ENCODE assay signal across 10 mouse cellular contexts in the genomic region with DNA sequence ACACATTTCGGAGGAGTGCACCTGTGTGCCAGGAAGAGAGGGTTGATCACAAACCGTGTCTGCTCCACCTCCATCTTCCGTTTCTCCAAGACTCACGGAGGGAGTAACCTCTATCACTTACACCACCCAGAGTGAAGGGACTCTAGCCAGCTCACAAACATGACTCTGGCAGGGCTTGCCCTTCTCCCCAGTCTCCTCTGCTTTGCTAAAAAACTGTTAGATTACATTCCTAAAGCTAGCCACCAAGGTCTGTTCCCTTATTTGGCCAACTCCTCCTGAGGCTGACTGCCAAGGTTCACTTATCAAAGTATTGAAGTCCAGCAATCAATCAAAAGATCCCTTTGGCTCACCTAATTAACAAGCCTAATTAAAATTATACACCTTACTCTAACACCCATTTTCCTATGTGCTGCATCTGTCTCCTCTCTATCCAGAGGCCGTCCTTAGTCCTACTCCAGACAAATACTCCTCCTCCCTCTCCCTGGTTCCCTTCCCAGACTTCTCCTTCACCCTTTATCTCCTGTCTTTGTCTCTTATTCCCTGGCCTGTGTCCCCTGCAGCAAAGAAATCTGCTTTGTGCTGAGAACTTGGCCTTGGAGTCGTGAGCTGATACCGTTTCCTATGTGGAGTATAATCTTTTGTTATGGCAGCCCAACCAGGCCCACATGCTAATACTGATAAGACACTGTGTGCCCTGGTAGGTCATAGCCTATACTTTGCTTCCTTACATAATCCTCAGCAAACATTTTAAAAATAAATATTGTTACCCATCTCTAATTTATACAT.
DNase-seq lines count a peak whose midpoint lies in the region; ATAC-seq and TF ChIP-seq lines count a peak whose summit lies in the region.
"Had no signal": no experiment of that assay in that cellular context is flagged by ENCODE, and none has a peak within 500 bp of the region (broad histone marks: within the 10 kb centered on the region; RNA-seq: fewer than 3 reads in every experiment).

No protein-coding gene starts in this region.

- no peak for TF ChIP-seq CTCF in left cerebral cortex, adult 2 months (IDR thresholded peaks at IDR 0.05)

- H3K27me3 ChIP-seq in heart, embryonic 11.5 days (ENCODE audit: control insufficient read depth, insufficient read depth, low read length), result no peaks in the 10 kb centered on the region
- H3K27me3 ChIP-seq: hindbrain, embryonic 15.5 days; limb, embryonic 12.5 days had no signal

- intact Hi-C loops in left cerebral cortex, adult 2 months (cut with DNase I), result loop anchor here (10.0 kb wide), 1 partner anchor 224 kb away; no protein-coding TSS in a partner anchor
- intact Hi-C loops in left cerebral cortex, postnatal 25 days (cut with DNase I), result no loop called here
- intact Hi-C loops in left cerebral cortex, postnatal 14 days (cut with DNase I), result loop anchor here (5.0 kb wide), 1 partner anchor 37 kb away; no protein-coding TSS in a partner anchor

- peak overlapping the region; percentile 32; the same call in 1 of the 2 replicates for H3K27ac ChIP-seq in left cerebral cortex, adult 2 months
- H3K27ac ChIP-seq in heart, embryonic 11.5 days (ENCODE audit: low read depth, low read length), result no peak overlapping the region
- H3K27ac ChIP-seq: hindbrain, embryonic 15.5 days; limb, embryonic 12.5 days had no signal

- H3K36me3 ChIP-seq in heart, embryonic 11.5 days (ENCODE audit: control insufficient read depth, insufficient read depth, low read length), result no peaks in the 10 kb centered on the region

- WGBS in heart, embryonic 11.5 days (ENCODE audit: insufficient replicate concordance), result 42% methylated on average over 7 of the region's 7 CpGs

- H3K9me3 ChIP-seq in heart, embryonic 11.5 days (replicated peaks; ENCODE audit: control insufficient read depth, low read length), result no peaks in the 10 kb centered on the region
- H3K9me3 ChIP-seq: hindbrain, embryonic 15.5 days; limb, embryonic 12.5 days had no signal

- H3K4me1 ChIP-seq in heart, embryonic 11.5 days (ENCODE audit: control insufficient read depth, insufficient read depth, low read length), result peaks cover 3% of the 10 kb centered on the region; the same call in 1 of the 2 replicates
- H3K4me1 ChIP-seq: limb, embryonic 12.5 days had no signal

- DNase-seq in adrenal gland, adult 8-10 months, result peak; percentile 62
- no peak for DNase-seq in adrenal gland, postnatal 4 days (ENCODE audit: low spot score in 2 of 2)
- no peak for DNase-seq in left cerebral cortex, adult 2 months (ENCODE audit: extremely low spot score in 1 of 2, low spot score in 2 of 2)
- no peak for DNase-seq in left cerebral cortex, postnatal 25 days (ENCODE audit: low spot score in 2 of 2)
- no peak for DNase-seq in left cerebral cortex, postnatal 14 days (ENCODE audit: low spot score in 2 of 2)
- no peak for DNase-seq in frontal cortex, postnatal 25 days (ENCODE audit: low spot score in 2 of 2)

- no peak overlapping the region for H3K4me3 ChIP-seq in left cerebral cortex, adult 2 months
- H3K4me3 ChIP-seq in heart, embryonic 11.5 days (ENCODE audit: low read depth, low read length), result no peak overlapping the region
- H3K4me3 ChIP-seq: hindbrain, embryonic 15.5 days; limb, embryonic 12.5 days had no signal

- H3K4me2 ChIP-seq in heart, embryonic 11.5 days, result no peak overlapping the region
- H3K4me2 ChIP-seq: hindbrain, embryonic 15.5 days; limb, embryonic 12.5 days had no signal

- 0 out of 2 replicates have a peak, but pooled peaks have one; percentile 20 for ATAC-seq in heart, embryonic 11.5 days (replicated peaks; ENCODE audit: insufficient number of reproducible peaks, low FRiP score, low TSS enrichment)
- ATAC-seq in megakaryocyte progenitor cell, adult 5-6 weeks (replicated peaks; ENCODE audit: poor library complexity), result peak; percentile 51; the same call in 1 of the 2 replicates

- H3K9ac ChIP-seq in heart, embryonic 11.5 days (ENCODE audit: low read depth, low read length), result no peak overlapping the region
- H3K9ac ChIP-seq: hindbrain, embryonic 15.5 days; limb, embryonic 12.5 days had no signal
